Mouse (Mus musculus): ENCODE data around the gene Fam214b.
A peak's percentile ranks its signal among the peaks of the same experiment; 100 is the strongest.

Gene Fam214b

DNA sequence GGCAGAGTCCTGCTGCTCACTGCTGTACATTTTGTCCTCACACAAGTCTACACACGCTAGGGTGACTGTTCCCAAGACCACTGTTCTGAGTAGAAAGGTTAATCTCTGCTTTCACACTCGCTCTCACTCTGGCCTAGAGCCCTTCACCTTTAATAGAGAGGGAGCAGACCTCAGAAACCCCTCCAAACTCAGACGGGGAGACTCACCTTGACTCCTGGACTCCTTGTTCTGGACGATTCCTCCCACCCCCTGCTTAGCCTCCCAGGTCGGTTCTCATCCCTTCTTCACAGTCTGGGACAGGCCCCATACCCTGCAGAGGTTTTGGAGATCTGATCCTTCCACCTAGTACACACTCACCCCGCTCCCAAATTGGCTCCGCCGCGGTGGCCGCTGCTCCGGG is 6.4 kb downstream of the Fam214b start:
- DNase-seq (ENCODE audit: extremely low spot score, low read depth, low spot score) = no peak

DNA sequence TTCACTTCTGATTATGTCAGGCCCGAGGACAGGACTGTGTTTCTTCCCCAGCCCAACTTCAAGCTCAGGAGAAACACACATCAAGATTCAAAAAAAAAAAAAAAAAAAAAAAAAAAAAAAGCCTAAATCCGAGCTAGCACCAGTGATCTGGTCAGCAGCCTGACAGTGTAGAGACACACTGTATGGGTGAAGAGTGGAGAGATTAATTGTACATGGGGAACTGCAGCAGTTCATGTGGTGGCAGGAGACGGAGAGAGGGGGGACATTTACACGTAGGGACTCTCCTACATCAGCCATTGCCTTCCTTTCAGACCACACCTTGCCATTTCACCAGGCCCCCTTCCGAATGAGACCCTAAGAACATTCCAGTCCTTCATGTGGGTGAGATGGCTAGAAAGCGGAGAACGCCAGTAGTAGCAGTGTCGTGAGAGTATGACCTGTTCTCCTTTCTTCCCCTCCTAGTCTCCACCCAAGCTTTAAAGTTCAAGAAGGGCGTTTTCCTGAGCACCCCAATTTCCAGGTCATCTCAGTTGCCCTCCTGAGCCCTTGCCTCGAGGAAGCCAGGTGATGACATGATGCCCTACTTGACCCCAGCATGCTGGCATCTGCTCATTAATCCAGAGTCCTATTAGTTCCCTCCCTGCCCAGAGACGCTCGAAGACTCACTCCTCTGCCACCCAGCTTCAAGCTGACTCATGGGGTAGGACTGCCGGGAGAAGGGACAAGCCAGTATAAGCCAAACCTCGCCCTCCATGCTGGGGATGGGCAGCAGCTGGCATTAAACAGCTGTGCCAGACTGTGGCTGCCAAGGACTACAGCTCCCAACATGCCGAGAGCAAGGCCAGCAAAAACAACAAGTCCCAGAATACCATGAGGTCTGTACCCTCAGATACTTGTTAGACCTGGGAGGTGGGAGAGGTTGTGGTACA is 7.2 kb downstream of the Fam214b start:
- no peak for DNase-seq (ENCODE audit: extremely low spot score, low read depth, low spot score)

DNA sequence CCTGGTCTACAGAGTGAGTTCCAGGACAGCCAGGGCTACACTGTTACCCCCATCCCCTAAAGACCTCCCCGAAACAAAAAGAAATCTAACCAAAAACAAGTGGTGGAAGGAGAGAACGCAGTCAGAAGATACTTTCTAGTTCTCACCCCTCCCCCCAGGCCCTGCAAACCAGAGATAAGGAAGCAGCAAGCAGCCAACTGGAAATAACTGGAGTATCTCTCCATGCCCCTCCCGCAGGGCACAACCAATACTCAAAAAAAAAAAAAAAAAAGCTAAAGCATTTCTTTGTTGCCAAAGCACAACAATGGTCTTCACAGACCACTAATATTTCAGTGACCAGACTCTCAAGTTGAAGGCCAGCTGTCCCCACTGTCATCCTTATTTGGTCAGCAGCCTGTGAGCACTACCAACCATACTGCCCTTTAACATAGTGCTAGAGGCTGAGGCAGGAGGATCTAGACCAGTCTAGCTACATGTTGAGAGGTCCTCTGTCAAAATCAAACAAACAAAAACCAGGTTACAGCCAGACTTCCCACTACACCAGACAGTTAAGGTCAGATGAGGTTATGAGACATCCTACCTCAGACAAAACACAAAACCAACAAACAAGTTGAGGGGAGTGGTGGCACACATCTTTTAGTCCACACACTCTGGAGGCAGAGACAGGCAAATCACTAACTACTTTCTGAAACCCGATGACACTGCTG is 8.0 kb downstream of the Fam214b start:
- no peak for DNase-seq (ENCODE audit: extremely low spot score, low read depth, low spot score)

DNA sequence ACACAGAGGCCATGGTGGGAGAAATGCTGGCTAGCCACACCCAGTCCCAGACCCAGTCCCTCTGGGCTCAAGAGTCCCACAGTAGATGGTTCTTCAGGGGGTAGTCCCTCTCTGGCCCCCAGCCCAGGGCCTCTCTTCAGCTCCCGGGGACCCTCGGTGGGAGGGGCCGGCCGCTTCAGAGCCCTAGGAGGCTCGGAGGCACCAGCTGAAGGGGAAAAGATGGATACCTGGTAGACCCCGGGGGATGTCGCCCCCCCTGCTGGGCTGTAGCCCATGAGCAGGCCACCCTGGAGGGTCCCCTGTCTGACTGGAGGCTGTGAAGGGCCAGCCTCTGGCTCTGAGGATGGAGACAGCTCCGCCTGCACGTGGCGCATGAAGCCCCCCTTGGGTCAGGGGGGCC is 9.7 kb downstream of the Fam214b start:
- DNase-seq (ENCODE audit: extremely low spot score, low read depth, low spot score) = no peak

DNA sequence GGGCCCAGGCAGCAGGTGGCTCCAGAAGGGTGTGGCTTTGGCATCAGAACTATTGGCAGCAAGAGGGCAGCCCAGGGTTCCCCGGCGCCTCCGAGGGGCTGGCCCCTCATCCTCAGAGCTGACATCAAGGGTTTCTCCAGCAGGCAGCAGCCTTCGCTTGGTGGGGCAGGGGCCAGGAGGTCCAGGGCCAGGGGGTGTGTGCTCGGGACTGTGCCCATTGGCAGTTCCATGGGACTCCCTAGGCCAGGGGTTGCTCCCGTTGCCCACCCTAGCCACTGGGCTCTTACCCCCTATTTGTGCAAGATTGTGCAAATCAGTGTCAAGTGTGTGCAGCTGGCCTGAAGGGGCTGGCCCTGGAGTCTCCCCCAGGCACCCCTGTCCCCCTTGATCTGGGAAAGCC is 10.2 kb downstream of the Fam214b start:
- no peak for DNase-seq (ENCODE audit: extremely low spot score, low read depth, low spot score)

DNA sequence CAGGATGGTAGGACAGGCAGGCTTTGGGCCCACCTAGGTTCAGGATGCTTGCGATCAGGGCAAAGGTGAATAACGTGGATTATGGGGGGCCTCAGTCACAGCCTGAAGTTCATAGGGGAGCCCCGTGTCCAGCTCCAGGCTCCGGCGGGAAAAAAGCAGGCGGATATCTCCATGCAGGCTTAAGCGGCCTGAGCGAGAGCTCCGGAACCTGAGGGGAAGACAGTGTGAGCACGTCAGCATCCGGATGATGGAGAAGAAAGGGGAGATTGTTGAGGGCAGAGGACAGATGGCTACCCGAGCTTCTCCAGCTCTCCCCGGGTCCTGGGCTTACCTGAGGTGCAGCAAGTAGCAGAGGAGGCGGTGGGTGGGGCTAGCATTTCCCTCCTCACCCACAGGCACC is 12.5 kb downstream of the Fam214b start:
- no peak for DNase-seq (ENCODE audit: extremely low spot score, low read depth, low spot score)

DNA sequence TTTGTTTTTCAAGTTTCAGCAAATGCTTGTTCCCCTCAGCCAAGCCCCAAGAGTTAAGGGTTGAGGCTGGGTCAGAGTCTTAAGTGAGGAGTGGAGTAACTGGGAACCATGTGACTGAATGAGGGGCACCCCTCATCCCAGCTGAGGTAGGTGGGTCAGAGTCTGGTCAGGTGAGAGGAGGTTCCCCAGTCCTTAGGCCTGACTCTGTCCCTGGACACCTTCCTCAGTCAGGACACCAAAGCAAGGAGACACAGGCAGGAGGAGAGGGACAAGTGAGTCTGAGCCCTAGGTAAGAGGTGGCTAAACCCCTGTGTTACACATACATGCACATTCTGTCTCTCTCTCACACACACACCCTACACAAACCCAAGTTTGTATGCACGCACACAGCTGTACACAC is 13.5 kb downstream of the Fam214b start:
- no peak for DNase-seq (ENCODE audit: extremely low spot score, low read depth, low spot score)

DNA sequence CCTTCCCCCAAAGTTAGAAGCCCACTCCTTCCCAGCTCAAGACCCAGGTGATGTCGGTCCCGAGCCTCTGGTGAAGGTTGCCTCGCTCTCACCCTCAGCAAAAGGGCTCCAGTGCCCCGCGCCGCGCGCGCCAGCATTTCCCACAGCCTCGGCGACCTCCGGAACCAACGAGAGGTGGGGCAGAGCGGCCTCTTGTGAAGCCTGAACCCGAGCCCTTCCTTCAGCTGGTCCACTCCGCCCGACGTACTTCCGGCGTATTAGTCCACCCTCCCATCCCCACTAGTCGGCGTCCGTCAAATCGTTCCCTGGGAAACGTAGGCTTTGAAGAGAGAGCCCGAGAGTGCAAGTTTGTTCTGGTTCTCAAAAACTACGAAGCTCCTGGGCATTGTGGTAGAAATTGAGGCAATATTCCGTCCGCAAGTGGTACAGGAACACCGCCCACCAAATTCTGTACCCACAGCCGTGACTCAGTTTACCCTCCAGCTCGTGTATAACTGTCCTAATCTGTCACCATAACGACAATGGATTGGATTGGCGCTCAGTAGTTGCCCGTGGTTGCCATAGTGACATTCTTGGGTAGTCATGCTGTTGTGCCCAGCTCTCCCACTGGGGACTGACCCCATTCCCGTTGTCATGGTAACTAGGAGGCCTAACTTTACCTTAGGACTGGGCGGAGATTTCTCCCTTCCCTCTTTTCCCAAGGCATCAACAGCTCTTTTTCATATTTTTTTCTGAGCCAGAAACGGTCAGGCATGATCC is 14.6 kb downstream of the Fam214b start, which contains the start of gene Stoml2:
Gene Stoml2, minus strand, starts transcription at position 474 of the 759 bp plus-strand sequence.
- DNase-seq (ENCODE audit: extremely low spot score, low read depth, low spot score) = peak; percentile 77

DNA sequence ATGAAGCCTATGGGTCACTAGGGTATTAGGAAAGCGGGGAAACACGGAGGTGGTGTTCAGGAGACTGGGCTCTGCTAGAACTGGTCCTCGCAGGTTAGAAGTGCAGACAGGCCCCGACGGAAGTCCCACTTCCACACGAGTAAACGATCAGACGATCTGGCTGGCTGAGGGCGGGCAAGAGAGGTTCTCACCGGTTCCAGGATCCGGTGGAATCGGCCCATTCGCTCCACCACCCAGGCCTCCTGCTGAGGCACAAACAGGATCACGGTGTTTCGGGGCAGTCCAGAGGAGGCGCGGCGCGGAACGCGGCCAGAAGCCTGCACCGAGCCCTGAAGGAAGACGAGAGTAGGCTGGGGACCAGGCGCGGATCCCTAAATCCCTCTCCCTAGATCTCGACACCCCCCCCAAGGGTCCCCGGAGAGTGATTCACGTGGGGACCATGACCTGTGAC is 15.2 kb downstream of the Fam214b start:
- DNase-seq (ENCODE audit: extremely low spot score, low read depth, low spot score) = no peak

DNA sequence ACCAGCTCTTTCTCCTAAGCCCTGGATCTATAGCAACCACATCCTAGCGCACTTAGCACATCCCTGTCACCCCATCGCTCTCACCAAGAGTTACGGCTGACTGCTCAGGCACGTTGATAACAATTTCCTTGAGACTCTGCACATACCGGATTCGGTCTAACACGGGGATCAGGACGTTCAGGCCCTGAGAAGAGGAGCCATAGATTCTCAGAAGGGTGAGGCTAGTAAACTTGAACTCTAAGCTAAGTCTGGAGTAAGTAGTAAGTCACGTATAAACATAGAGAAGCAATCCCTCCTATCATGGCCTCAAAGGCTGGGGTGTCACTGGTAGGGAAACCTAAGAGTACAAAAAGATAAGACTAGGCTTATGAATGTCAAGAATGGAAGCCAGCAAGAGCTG is 15.7 kb downstream of the Fam214b start:
- no peak for DNase-seq (ENCODE audit: extremely low spot score, low read depth, low spot score)

DNA sequence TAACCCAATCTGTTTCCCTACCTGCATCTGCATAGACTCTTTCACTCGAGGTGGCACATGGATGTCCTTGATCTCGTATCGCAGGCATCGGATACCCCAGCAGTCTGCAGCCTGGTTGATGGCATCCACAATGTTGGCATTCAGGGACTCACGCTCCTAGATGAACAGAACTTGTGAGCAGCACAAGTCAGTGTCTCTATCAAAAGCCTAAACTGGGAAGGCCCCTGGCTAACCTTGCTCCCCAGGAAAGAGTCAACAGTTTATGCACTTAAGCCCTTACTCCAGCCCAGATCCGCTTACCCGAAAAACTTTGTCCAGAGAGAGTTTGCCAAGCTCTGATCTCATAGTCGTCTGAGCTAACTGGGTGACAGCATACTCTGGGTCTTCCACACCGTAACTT is 16.3 kb downstream of the Fam214b start:
- no peak for DNase-seq (ENCODE audit: extremely low spot score, low read depth, low spot score)

DNA sequence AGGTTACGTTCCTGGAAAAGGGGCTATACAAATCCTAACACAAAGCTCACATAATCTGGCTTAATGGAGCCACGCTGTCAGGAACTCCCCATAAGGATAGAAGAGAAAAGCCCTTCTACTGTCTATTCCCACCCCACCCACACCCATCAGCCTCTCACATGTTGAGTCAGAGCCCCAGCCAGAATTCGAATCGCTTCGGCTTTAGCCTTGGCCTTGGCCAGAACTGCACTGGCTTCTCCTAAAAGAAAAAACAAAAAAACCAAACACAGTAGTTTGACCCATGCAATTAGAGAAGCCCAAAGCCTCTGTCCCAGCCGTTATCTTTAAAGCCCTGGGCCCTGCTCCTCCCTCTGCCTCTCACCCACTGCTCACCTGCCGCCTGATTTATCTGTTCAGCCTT is 16.9 kb downstream of the Fam214b start:
- no peak for DNase-seq (ENCODE audit: extremely low spot score, low read depth, low spot score)

DNA sequence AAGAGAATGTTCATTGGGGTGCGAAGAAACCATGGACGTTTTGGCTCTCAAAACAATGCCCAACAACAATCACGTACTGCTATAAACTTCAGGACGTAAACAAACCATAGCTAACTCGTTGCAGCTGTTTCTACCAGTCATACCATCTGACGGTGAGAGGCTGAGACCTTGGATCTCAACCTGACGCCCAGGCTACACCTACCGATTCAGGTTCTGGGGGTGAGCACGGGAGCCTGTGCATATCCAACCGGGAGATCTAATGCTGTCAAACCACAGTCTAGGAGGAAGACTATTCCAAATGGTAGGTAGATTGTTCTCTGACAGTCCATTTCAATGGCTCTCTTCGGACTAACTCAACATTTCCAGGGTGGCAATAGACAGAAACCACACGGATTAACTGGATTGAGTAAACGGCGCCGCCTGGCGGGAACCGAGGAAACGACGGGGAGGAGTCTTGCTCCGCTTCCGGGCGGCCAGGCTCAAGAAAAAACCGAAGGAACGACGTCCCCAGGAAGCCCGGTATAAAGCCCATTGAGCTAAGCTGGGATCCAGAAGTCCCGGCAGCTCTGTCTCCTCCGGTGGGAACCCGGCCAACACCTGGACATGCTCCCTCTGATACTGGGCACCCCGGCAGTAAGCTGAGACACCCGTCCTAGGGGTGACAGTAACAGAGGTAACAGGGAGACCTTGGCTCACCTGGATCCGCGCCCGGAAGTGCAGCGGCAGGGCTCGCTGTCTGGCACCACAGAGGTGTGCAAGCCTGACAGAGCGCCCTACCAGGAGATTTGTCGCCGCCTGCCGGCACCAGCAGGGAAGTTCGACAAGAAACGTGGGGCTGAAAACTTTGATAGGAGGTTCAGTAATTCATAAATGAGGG is 20.7 kb downstream of the Fam214b start, which contains the start of gene Pigo:
Gene Pigo, minus strand, starts transcription at position 736 of the 877 bp plus-strand sequence.
- peak; percentile 79 for DNase-seq (ENCODE audit: extremely low spot score, low read depth, low spot score)

DNA sequence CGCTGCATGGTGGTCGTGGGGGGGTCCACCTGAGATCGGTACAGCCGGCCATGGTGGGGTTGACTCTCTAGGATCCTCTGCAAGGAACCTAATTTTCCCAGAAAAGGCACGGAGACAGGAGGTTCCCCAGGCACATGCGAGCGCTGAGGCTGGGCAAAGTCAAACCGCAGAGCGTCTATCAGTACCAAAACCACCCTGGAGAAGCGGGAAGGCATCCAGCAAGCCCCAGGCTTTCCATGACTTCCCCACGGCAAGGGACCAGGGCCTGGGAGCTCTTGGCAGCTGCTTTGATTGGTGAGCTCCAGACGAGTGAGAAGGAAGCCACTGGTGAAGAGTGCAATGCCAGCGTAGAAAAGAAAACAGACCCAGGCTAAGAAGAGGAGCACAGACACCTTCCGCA is 21.3 kb downstream of the Fam214b start:
- DNase-seq (ENCODE audit: extremely low spot score, low read depth, low spot score) = no peak

DNA sequence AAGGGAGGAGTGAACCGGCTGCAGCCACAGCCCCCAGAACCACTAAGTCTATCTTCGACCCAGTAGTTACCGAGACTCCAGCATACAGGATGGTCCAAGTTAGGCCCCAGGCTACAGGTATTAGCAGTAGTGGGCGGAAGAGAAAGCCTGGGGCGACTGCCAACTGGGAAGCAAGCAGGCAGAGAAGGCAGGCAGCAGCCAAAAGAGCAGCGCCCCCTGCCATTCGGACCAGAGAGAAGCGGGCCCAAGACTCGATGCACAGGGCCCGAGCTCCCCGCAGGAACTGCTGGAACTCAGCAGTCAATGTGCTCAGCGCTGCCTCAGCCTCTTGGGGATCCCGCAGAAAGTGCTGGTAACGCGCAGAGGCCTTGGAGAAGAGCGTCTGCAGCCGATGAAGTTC is 24.7 kb downstream of the Fam214b start:
- DNase-seq (ENCODE audit: extremely low spot score, low read depth, low spot score) = no peak

DNA sequence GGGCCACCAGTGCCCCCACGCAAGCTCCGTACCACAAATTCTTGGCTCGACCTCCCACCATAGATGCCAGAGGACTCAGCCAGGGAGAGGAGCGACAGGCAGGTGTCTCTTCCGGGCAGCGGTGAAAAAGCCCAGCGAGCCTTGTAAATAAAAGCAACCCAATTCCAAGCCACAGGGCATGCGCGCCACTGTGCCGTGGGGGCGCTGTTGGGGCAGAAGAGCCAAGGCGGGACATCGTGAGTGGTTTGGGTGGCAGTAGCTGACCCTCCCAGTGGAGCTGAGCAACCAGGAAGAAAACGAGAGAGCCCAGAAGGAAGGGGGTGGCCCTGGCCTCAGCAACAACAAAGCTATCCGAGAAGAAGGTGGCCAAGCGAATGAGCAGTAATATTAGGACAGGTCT is 25.1 kb downstream of the Fam214b start:
- no peak for DNase-seq (ENCODE audit: extremely low spot score, low read depth, low spot score)

DNA sequence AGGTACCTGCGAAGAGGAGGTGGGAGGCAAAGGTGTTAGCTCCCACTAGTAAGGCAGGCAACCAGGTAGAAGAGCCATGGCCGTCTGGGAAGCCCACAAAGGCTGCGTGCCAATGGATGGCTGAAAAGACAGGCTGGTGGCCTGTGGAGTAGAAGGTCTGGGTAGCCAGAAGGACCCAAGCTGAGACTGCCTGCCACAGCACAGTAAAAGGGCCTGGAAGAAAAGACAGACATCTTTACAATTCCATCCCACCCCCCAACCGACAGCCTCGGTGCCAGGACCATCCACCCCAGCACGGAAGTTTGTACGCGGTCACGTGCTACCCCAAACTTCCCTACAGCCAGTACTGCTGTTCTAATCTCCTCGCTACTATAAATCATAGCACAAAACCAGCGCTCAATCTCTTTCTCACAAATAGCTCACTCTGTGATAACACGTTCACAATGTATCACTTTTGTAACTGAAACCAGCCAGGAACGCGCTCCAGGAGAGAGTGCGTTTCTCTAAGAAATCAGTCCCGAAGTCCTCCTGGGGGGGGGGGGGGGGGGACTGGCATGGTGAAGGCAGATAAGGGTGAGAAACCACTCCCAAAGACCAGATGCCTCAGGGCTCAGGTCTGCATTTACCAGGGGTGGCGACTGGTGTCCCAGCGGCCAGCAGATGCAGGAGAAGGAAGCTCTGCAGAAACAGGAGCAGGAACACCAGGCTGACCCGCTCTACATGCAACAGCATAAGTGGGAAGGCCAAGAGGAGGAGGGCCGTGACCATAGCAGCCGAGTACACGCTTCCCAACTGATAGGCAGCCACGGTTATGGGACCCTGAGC is 26.2 kb downstream of the Fam214b start:
- no peak for DNase-seq (ENCODE audit: extremely low spot score, low read depth, low spot score)

DNA sequence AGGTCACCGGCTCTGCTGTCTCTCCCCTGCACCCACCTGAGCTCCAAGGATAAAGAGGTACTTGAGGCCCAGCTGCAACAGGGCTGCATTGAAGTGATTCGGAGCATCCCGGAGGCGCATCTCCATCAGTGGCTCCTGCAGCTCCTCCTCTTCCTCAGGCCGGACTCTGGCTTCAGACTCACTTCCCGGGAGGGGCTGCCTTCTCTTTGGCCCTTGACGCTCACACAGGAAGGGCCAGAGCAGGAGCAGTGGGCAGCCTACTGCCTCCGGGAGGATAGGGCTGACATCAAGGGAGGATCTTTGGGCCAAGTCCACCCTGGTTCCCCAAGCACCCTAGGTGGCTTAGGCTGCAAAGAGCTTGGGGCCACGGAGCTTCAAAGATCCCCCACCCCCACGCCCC is 26.8 kb downstream of the Fam214b start:
- no peak for DNase-seq (ENCODE audit: extremely low spot score, low read depth, low spot score)

DNA sequence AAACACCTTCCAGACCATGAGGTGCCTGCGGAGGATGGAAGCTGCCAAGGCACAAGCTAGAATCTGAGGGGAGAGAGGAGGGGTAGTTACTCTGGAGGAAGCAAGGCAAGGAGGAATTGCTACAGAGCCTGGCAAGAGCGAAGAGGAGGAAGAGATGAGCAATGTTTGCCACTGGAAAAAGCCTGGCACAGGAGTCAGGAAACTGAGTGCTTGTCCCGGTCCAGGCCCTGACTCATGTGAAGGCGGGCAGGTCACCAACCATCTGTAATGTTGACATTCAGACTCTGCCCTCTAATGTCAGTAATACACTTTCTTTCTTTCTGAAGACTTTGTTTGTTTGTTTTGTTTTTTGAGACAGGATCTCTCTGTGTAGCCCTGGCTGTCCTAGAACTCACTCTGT is 27.9 kb downstream of the Fam214b start:
- no peak for DNase-seq (ENCODE audit: extremely low spot score, low read depth, low spot score)

DNA sequence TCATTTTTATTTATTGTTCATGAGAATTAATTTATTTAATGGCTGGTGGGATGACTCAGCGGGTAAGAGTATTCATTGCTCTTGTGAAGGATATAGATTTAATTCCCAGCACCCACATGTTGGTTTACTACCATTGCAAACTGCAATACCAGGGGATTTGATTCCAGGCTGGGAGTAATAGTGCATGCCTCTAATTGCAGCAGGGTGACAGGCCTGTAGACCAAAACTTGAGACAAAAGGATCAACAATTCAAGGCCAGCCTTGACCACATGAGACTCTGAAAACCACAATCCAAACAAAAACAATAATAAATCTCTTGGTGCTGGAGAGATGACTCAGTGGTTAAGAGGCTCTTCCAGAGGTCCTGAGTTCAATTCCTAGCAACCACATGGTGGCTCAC is 33.9 kb downstream of the Fam214b start:
- no peak for DNase-seq (ENCODE audit: extremely low spot score, low read depth, low spot score)

Data from hindlimb bud, embryonic 11.5 days (tissue).